Mouse (Mus musculus) MEL (cell line): ENCODE data around the gene Sarm1. TPM values are rescaled to one million over a fixed set of nuclear protein-coding genes. Genes with fewer than 3 reads are reported as not detected.

Experiments
- DNase-seq: peaks from one replicate; pipeline ENCODE4 v3.0.0; 2011; ENCODE audit warnings: low read depth, low spot score
- H3K27ac ChIP-seq: 2 replicates; pipeline ENCODE4 v1.5.1; 2012; ENCODE audit warnings: low read depth, mild to moderate bottlenecking, control low read depth, low read length, moderate library complexity; ENCODE audit not compliant: control insufficient read depth
- H3K27me3 ChIP-seq, 2 experiments: fragments of 150-350 bp in 1 of 2; sonication (generic) in 1 of 2; 2 replicates each; pipeline ENCODE4 v1.6.1; 2012; ENCODE audit warnings: low read length in 2 of 2, mild to moderate bottlenecking in 2 of 2, improper control_type of control experiment in 1 of 2, moderate library complexity in 1 of 2; ENCODE audit not compliant: insufficient read depth in 2 of 2, control insufficient read depth in 1 of 2
- H3K36me3 ChIP-seq, 2 experiments: 2 replicates each; pipeline ENCODE4 v1.6.1; 2012 to 2014; ENCODE audit warnings: low read length in 2 of 2, improper control_type of control experiment in 1 of 2, inconsistent platforms in 1 of 2, mild to moderate bottlenecking in 1 of 2; ENCODE audit not compliant: insufficient read depth in 2 of 2, control insufficient read depth in 1 of 2
- H3K4me1 ChIP-seq, 2 experiments: fragments of 150-350 bp in 1 of 2; sonication (generic) in 1 of 2; 2 replicates each; pipeline ENCODE4 v1.6.1; 2012; ENCODE audit warnings: low read length in 2 of 2, improper control_type of control experiment in 1 of 2, mild to moderate bottlenecking in 1 of 2; ENCODE audit not compliant: insufficient read depth in 2 of 2, control insufficient read depth in 1 of 2
- H3K4me3 ChIP-seq, 2 experiments: fragments of 150-350 bp in 1 of 2; sonication (generic) in 1 of 2; 2 replicates each; pipeline ENCODE4 v1.5.1; 2012; ENCODE audit warnings: low read depth in 2 of 2, low read length in 2 of 2, mild to moderate bottlenecking in 2 of 2, moderate library complexity in 2 of 2, control low read depth in 1 of 2, improper control_type of control experiment in 1 of 2; ENCODE audit not compliant: control insufficient read depth in 1 of 2, insufficient read depth in 1 of 2
- H3K79me2 ChIP-seq: 2 replicates; pipeline ENCODE4 v1.6.1; 2012; ENCODE audit warnings: mild to moderate bottlenecking, low read length, moderate library complexity; ENCODE audit not compliant: control insufficient read depth, poor library complexity, insufficient read depth
- H3K9ac ChIP-seq: 2 replicates; pipeline ENCODE4 v1.6.1; 2012; ENCODE audit warnings: low read depth, mild to moderate bottlenecking, control low read depth, low read length, moderate library complexity; ENCODE audit not compliant: control insufficient read depth, poor library complexity, severe bottlenecking
- H3K9me3 ChIP-seq: fragments of 150-350 bp; sonication (generic); replicated peaks from 2 replicates; pipeline ENCODE4 v1.6.1; 2012; ENCODE audit warnings: mild to moderate bottlenecking, low read length, improper control_type of control experiment, moderate library complexity; ENCODE audit not compliant: insufficient read depth
- CHD1 ChIP-seq: IDR thresholded peaks from 2 replicates; pipeline ENCODE4 v1.6.1; 2012; ENCODE audit warnings: low read depth, mild to moderate bottlenecking, inconsistent platforms, low read length, improper control_type of control experiment
- CTCF ChIP-seq, 3 experiments: IDR thresholded peaks in 2 of 3; conservative IDR thresholded peaks in 1 of 3; 2 replicates each; pipeline ENCODE4 v1.5.1; 2011 to 2012; ENCODE audit warnings: low read length in 3 of 3, low read depth in 2 of 3, mild to moderate bottlenecking in 2 of 3, improper control_type of control experiment in 1 of 3, inconsistent platforms in 1 of 3, mixed read lengths in 1 of 3, moderate library complexity in 1 of 3; ENCODE audit not compliant: control insufficient read depth in 1 of 3, insufficient read depth in 1 of 3, poor library complexity in 1 of 3, severe bottlenecking in 1 of 3
- ELF1 ChIP-seq: IDR thresholded peaks from 2 replicates; pipeline ENCODE4 v1.6.1; 2014; ENCODE audit warnings: low read depth, mild to moderate bottlenecking, inconsistent platforms, low read length, improper control_type of control experiment, moderate library complexity
- GATA1 ChIP-seq: IDR thresholded peaks from 2 replicates; pipeline ENCODE4 v1.6.1; 2011; ENCODE audit warnings: low read depth, low read length, improper control_type of control experiment
- MAX ChIP-seq: IDR thresholded peaks from 2 replicates; pipeline ENCODE4 v1.6.1; 2011; ENCODE audit warnings: low read length, improper control_type of control experiment
- MYB ChIP-seq: IDR thresholded peaks from 2 replicates; pipeline ENCODE4 v1.6.1; 2011; ENCODE audit warnings: mild to moderate bottlenecking, low read depth, low read length, improper control_type of control experiment
- MYC ChIP-seq: IDR thresholded peaks from 2 replicates; pipeline ENCODE4 v1.6.1; 2011; ENCODE audit warnings: low read depth, mild to moderate bottlenecking, low read length, improper control_type of control experiment, moderate library complexity
- POLR2A ChIP-seq, 2 experiments: IDR thresholded peaks; 2 replicates each; pipeline ENCODE4 v1.6.1; 2011 to 2012; ENCODE audit warnings: low read length in 2 of 2, mild to moderate bottlenecking in 2 of 2, control low read depth in 1 of 2, improper control_type of control experiment in 1 of 2, low read depth in 1 of 2, moderate library complexity in 1 of 2; ENCODE audit not compliant: control insufficient read depth in 1 of 2, insufficient read depth in 1 of 2, poor library complexity in 1 of 2
- POLR2AphosphoS2 ChIP-seq: IDR thresholded peaks from 2 replicates; pipeline ENCODE4 v1.6.1; 2011; ENCODE audit warnings: low read length, improper control_type of control experiment
- RAD21 ChIP-seq: IDR thresholded peaks from 2 replicates; pipeline ENCODE4 v1.6.1; 2011; ENCODE audit warnings: mild to moderate bottlenecking, low read depth, low read length, improper control_type of control experiment
- RCOR1 ChIP-seq: IDR thresholded peaks from 2 replicates; pipeline ENCODE4 v1.6.1; 2012; ENCODE audit warnings: low read depth, mild to moderate bottlenecking, inconsistent platforms, low read length, improper control_type of control experiment
- SIN3A ChIP-seq: IDR thresholded peaks from 2 replicates; pipeline ENCODE4 v1.6.1; 2012; ENCODE audit warnings: low read length, improper control_type of control experiment, inconsistent platforms
- SMC3 ChIP-seq: IDR thresholded peaks from 2 replicates; pipeline ENCODE4 v1.6.1; 2011; ENCODE audit warnings: low read depth, low read length, improper control_type of control experiment
- TBP ChIP-seq: IDR thresholded peaks from 2 replicates; pipeline ENCODE4 v1.8.0; 2011; ENCODE audit warnings: low read depth, low read length, improper control_type of control experiment
- TCF12 ChIP-seq: IDR thresholded peaks from 2 replicates; pipeline ENCODE4 v1.6.1; 2014; ENCODE audit warnings: low read depth, mild to moderate bottlenecking, inconsistent platforms, low read length, improper control_type of control experiment, moderate library complexity
- UBTF ChIP-seq: IDR thresholded peaks from 2 replicates; pipeline ENCODE4 v1.6.1; 2012; ENCODE audit warnings: low read depth, mild to moderate bottlenecking, inconsistent platforms, low read length, improper control_type of control experiment, moderate library complexity, borderline replicate concordance; ENCODE audit not compliant: insufficient read depth
- USF1 ChIP-seq: IDR thresholded peaks from 2 replicates; pipeline ENCODE4 v1.6.1; 2014; ENCODE audit warnings: low read depth, mild to moderate bottlenecking, inconsistent platforms, low read length, improper control_type of control experiment, moderate library complexity
- ZKSCAN1 ChIP-seq: IDR thresholded peaks from 2 replicates; pipeline ENCODE4 v1.6.1; 2012; ENCODE audit warnings: low read depth, mild to moderate bottlenecking, inconsistent platforms, low read length, improper control_type of control experiment, moderate library complexity
- ZMIZ1 ChIP-seq: IDR thresholded peaks from 2 replicates; pipeline ENCODE4 v1.6.1; 2012; ENCODE audit warnings: low read depth, mild to moderate bottlenecking, inconsistent platforms, low read length, improper control_type of control experiment, moderate library complexity
- ZNF384 ChIP-seq: IDR thresholded peaks from 2 replicates; pipeline ENCODE4 v1.6.1; 2012; ENCODE audit warnings: low read depth, mild to moderate bottlenecking, inconsistent platforms, low read length, improper control_type of control experiment
- polyA plus RNA-seq, 2 experiments: library from polyadenylated mRNA; stranded (reverse) in 1 of 2; unstranded in 1 of 2; fragments of >175 nt in 1 of 2; fragments of >200 nt in 1 of 2; gene quantifications; 2 replicates each; pipeline versions ENCODE4 v1.2.1 to v1.2.4; 2012; ENCODE audit warnings: low replicate concordance in 2 of 2, low read depth in 1 of 2; ENCODE audit not compliant: insufficient read length in 2 of 2, insufficient read depth in 1 of 2, missing spikeins in 1 of 2
- total RNA-seq: library from RNA; depleted of rRNA; stranded (reverse); fragments of 300-350 nt; gene quantifications from 2 replicates; pipeline ENCODE4 v1.2.3, GENCODE M21; 2012

Sarm1 gene
- total and polyA plus RNA-seq, 3 experiments, result 0.73 to 4.3 TPM; not detected in 1

DNA sequence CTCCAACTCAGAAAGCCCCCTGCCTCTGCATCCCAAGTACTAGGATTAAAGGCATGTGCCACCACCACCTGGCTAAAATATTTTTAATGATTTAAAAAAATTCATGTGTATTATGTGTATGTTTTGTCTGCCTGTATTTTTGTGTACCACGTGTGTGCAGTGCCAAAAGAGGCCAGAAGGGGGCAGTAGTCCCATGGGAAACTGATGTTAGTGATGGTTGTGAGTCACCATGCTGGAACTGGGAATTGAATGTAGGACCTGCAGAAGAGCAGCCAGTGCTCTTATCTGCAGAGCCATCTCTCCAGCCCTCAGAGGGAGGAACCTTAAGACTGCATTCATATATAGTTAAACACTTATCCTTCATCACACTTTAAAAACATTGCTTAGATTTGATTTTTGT, 35.7 kb downstream of the Sarm1 start:
- H3K9me3 ChIP-seq, result no peaks in the 10 kb centered on the region
- TF ChIP-seq TBP, result no peak
- TF ChIP-seq RAD21, result peak; percentile 41
- no peak for TF ChIP-seq ELF1
- TF ChIP-seq TCF12, result no peak
- no peak for TF ChIP-seq ZMIZ1
- TF ChIP-seq MYC, result peak; percentile 28; the same call in 1 of the 2 replicates
- TF ChIP-seq SMC3, result peak; percentile 34
- TF ChIP-seq MAX, result no peak
- no peak for TF ChIP-seq ZKSCAN1
- TF ChIP-seq SIN3A, result 0 out of 2 replicates have a peak, but pooled peaks have one; percentile 21
- no peak for TF ChIP-seq MYB
- TF ChIP-seq CHD1, result no peak
- peak; percentile 65 to 80 (median 70) for TF ChIP-seq CTCF (IDR thresholded peaks at IDR 0.05 in 2 of 3, conservative IDR thresholded peaks at IDR 0.05 in 1 of 3; ENCODE audit: control insufficient read depth in 1 of 3, insufficient read depth in 1 of 3, low read depth in 2 of 3, low read length in 3 of 3, poor library complexity in 1 of 3, severe bottlenecking in 1 of 3)
- peak; percentile 48; the same call in 1 of the 2 replicates for TF ChIP-seq GATA1
- TF ChIP-seq UBTF, result no peak
- TF ChIP-seq, all 39 proteins: peak for 6
- H3K4me3 ChIP-seq, result no peak overlapping the region

DNA sequence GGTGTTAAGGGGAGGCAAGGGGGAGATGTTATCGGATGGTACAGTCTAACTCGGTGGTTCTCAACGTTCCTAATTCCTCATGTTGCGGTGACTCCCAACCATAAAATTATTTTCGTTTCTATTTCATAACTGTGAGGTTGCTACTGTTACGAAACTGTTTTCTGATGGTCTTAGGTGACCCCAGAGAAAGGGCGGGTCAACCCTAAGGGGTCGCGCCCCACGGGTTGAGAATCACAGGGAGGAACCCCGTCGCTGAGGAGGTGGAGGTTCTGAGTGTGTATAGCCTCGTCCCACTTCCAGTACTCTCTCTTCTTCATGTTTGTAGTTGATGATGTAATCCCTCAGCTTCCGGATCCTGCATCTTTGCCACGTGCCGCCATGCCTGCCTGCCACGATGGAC, 38.8 kb downstream of the Sarm1 start:
- peaks cover 1 to 6% of the 10 kb centered on the region in 2 experiments; a peak in 3 of 4 replicates for H3K27me3 ChIP-seq
- TF ChIP-seq ZNF384, result no peak
- TF ChIP-seq RCOR1, result no peak
- no peak for TF ChIP-seq POLR2A (IDR thresholded peaks at IDR 0.05; ENCODE audit: control insufficient read depth in 1 of 2, insufficient read depth in 1 of 2, low read depth in 1 of 2, low read length in 2 of 2, poor library complexity in 1 of 2)
- no peak for TF ChIP-seq USF1
- TF ChIP-seq ELF1, result no peak
- no peak for TF ChIP-seq POLR2AphosphoS2
- TF ChIP-seq TCF12, result no peak
- H3K4me1 ChIP-seq, result peaks cover 3 to 9% of the 10 kb centered on the region in 2 experiments
- H3K27ac ChIP-seq, result no peak overlapping the region
- no peaks in the 10 kb centered on the region for H3K9me3 ChIP-seq
- no peaks in the 10 kb centered on the region for H3K79me2 ChIP-seq
- DNase-seq, result no peak
- H3K9ac ChIP-seq, result no peak overlapping the region
- no peak overlapping the region for H3K4me3 ChIP-seq
- peaks cover 0 to 8% of the 10 kb centered on the region in 2 experiments; a peak in 2 of 4 replicates for H3K36me3 ChIP-seq

More for the DNA sequence above, 35.7 kb downstream of the Sarm1 start:
- Histone ChIP-seq H3K27ac (no peak overlapping the region), H3K36me3 (peaks cover 0 to 20% of the 10 kb centered on the region in 2 experiments; a peak in 2 of 4 replicates), H3K4me1 (peaks cover 13 to 31% of the 10 kb centered on the region in 2 experiments), H3K27me3 (peaks cover 0 to 6% of the 10 kb centered on the region in 2 experiments; a peak in 2 of 4 replicates), H3K79me2 (no peaks in the 10 kb centered on the region; the same call in 1 of the 2 replicates), H3K9ac (no peak overlapping the region)
- peak; percentile 58 for DNase-seq
